Mouse (Mus musculus): ENCODE results near the gene Trnt1. TPM values are rescaled to one million over a fixed set of nuclear protein-coding genes. Genes with fewer than 3 reads are reported as not detected.

The Trnt1 gene
- 55.1 and 59.9 TPM in 2 replicates for polyA plus RNA-seq (2015; fragmentation: Nextera tagmentation; extraction: Ambion mirVana)

DNA sequence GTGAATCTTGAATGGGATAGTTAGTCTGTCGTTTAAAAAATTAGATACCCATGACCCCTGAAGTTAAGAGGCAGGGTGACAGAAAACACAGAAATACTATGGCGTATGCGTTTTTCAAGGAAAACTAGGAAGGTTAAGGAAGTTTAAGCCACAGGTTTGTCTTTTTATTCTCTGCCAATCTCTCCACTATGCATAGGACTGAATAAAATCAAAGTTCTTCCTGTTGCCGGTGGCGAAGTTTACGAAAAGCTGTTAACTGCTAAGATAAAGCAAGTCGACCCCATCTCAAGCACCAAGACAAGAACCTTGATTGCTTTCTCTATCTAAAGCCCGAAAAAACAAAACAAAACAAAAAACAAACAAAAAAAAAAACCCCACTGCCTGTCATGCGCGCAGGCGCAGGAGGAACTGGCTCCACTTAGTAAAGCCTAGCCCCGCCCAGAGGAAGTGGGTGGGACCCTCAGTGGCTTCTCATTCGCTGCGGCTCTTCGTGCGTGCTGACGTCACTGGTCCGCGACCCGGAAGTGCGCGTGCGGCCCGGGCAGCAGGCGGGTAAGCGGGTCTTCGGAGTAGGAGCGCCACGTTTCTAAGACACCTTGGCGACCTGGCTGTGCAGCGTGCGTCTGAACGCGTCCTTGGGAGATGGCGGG lies at the start of gene Trnt1:
Trnt1 (plus strand) TSS at position 481 of the 650 bp plus-strand sequence.
- peak; percentile 100 for ATAC-seq (ENCODE audit: insufficient read depth, low FRiP score)
- Histone ChIP-seq H3K9ac (ENCODE audit: low read length) (peak within 1 kb of the TSS; percentile 74), H3K27me3 (ENCODE audit: control insufficient read depth, insufficient read depth, low read length) (no peaks in the 10 kb centered on the region), H3K27ac (ENCODE audit: low read length) (peak within 1 kb of the TSS; percentile 9; the same call in 1 of the 2 replicates), H3K4me2 (ENCODE audit: low read depth, low read length) (peak within 1 kb of the TSS; percentile 91), H3K4me3 (replicated peaks; ENCODE audit: low read length) (peak within 1 kb of the TSS; percentile 71), H3K36me3 (ENCODE audit: control insufficient read depth, insufficient read depth, low read length) (peaks cover 3% of the 10 kb centered on the region; the same call in 1 of the 2 replicates), H3K9me3 (replicated peaks; ENCODE audit: control insufficient read depth, low read length) (no peaks in the 10 kb centered on the region), H3K4me1 (ENCODE audit: control insufficient read depth, insufficient read depth, low read length) (peaks cover 8% of the 10 kb centered on the region; the same call in 1 of the 2 replicates)
- WGBS = 8% methylated on average over 35 of the region's 35 CpGs

DNA sequence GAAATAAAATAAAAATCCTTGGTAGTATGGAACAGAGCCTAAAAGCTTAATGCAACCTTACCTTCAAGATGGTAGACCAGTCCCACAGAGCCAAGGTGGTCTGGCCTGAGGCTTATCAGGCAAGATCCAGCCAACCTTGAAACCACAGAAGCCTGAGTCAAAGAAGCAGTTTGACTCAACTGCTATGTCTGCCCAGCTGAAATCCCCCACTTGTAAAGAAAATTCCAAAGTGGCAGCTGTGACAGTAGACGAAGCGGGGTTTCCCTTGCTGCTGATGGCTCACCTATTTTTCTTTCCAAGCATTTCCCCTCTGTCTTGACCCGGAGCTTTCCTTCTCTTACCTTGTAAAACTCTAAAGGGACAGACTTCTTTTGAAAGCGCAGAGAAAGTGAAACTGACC lies 43.3 kb upstream of the Trnt1 start:
- H3K4me1 ChIP-seq (ENCODE audit: control insufficient read depth, insufficient read depth, low read length) = no peaks in the 10 kb centered on the region
- H3K4me2 ChIP-seq (ENCODE audit: low read depth, low read length) = no peak overlapping the region
- no peak overlapping the region for H3K27ac ChIP-seq (ENCODE audit: low read length)
- H3K36me3 ChIP-seq (ENCODE audit: control insufficient read depth, insufficient read depth, low read length) = no peaks in the 10 kb centered on the region
- no peak for ATAC-seq (ENCODE audit: insufficient read depth, low FRiP score)
- no peak overlapping the region for H3K9ac ChIP-seq (ENCODE audit: low read length)
- no peaks in the 10 kb centered on the region for H3K9me3 ChIP-seq (replicated peaks; ENCODE audit: control insufficient read depth, low read length)
- H3K27me3 ChIP-seq (ENCODE audit: control insufficient read depth, insufficient read depth, low read length) = no peaks in the 10 kb centered on the region
- no peak overlapping the region for H3K4me3 ChIP-seq (replicated peaks; ENCODE audit: low read length)
- 81% methylated on average over 4 of the region's 4 CpGs for WGBS

DNA sequence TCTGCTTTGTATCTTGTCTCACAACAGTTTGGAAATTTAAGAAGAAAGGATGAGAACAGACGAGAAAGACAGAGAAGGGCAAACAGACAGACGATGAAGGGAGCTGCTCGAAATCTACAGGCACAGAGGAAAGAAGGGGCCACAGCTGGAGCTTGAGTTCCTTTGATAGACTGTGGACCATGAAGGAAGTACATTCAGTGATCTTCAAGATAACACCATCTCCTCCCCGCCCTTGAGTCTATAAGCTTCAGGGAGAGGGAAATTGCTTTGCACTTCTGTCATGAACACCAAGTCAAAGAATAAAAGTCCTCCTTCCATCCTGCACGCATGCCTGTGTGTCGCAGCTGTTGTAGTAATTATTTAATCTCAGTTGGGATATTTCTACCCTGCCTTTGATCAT lies 42.8 kb upstream of the Trnt1 start:
- no peak overlapping the region for H3K4me2 ChIP-seq (ENCODE audit: low read depth, low read length)
- ATAC-seq (ENCODE audit: insufficient read depth, low FRiP score) = no peak
- no peak overlapping the region for H3K9ac ChIP-seq (ENCODE audit: low read length)
- H3K36me3 ChIP-seq (ENCODE audit: control insufficient read depth, insufficient read depth, low read length) = no peaks in the 10 kb centered on the region
- H3K27me3 ChIP-seq (ENCODE audit: control insufficient read depth, insufficient read depth, low read length) = no peaks in the 10 kb centered on the region
- 75% methylated on average over 6 of the region's 6 CpGs for WGBS
- no peak overlapping the region for H3K4me3 ChIP-seq (replicated peaks; ENCODE audit: low read length)
- H3K27ac ChIP-seq (ENCODE audit: low read length) = no peak overlapping the region
- H3K9me3 ChIP-seq (replicated peaks; ENCODE audit: control insufficient read depth, low read length) = no peaks in the 10 kb centered on the region
- H3K4me1 ChIP-seq (ENCODE audit: control insufficient read depth, insufficient read depth, low read length) = no peaks in the 10 kb centered on the region

DNA sequence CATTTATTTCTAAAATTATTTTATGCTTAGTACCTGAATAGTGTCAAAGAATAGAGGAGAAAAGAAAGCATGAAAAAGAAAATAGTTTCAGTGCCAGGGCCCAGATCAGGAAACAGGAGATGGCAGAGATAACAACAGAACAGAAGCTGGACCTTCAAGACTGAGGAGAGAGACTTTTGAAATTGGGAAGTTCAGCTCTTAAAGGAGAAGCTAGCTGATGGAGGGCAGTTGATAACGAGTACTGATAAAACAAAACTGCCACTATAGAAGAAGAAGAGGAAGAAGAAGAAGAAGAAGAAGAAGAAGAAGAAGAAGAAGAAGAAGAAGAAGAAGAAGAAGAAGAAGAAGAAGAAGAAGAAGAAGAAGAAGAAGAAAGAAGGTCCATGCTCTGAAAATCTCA lies 41.2 kb upstream of the Trnt1 start:
- no peak overlapping the region for H3K27ac ChIP-seq (ENCODE audit: low read length)
- WGBS = 63% methylated on average over 1 of the region's 1 CpGs
- H3K4me2 ChIP-seq (ENCODE audit: low read depth, low read length) = no peak overlapping the region
- no peak for ATAC-seq (ENCODE audit: insufficient read depth, low FRiP score)
- H3K9ac ChIP-seq (ENCODE audit: low read length) = no peak overlapping the region
- H3K36me3 ChIP-seq (ENCODE audit: control insufficient read depth, insufficient read depth, low read length) = no peaks in the 10 kb centered on the region
- no peaks in the 10 kb centered on the region for H3K9me3 ChIP-seq (replicated peaks; ENCODE audit: control insufficient read depth, low read length)
- no peaks in the 10 kb centered on the region for H3K27me3 ChIP-seq (ENCODE audit: control insufficient read depth, insufficient read depth, low read length)
- no peak overlapping the region for H3K4me3 ChIP-seq (replicated peaks; ENCODE audit: low read length)
- no peaks in the 10 kb centered on the region for H3K4me1 ChIP-seq (ENCODE audit: control insufficient read depth, insufficient read depth, low read length)

DNA sequence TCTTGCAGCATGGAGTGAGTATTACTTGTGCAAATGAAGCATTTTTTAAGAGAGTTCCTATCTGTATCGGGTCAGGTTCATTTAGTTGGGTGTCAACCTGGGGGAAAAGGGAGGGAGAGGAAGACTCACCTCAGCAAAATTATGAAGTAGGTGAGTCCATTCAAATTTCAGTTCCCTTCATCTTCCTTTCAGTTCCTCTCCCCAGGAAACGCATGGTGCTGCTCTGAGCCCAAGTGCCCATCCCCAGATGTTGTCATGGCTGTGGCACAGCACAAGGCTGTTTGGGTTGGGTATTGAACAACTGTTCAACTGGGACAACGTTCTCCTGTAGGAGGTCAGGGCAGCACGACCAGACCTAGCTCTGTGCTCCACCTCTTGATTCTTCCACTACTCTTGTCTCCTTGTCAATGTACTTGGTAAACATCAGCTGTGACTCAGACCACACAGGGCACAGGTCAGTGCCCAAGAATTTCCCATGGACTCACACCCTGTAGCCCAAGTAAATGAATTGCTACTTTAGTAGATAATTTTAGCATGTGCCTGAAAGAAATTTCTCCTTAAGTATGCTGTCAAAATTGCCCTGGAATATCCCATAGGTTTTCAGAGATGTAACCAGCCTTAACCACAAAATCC lies 39.1 kb upstream of the Trnt1 start:
- WGBS = 61% methylated on average over 4 of the region's 4 CpGs
- no peak for ATAC-seq (ENCODE audit: insufficient read depth, low FRiP score)
- Histone ChIP-seq H3K4me1 (ENCODE audit: control insufficient read depth, insufficient read depth, low read length) (no peaks in the 10 kb centered on the region), H3K9me3 (replicated peaks; ENCODE audit: control insufficient read depth, low read length) (no peaks in the 10 kb centered on the region), H3K27ac (ENCODE audit: low read length) (no peak overlapping the region), H3K36me3 (ENCODE audit: control insufficient read depth, insufficient read depth, low read length) (no peaks in the 10 kb centered on the region), H3K27me3 (ENCODE audit: control insufficient read depth, insufficient read depth, low read length) (no peaks in the 10 kb centered on the region), H3K9ac (ENCODE audit: low read length) (no peak overlapping the region), H3K4me2 (ENCODE audit: low read depth, low read length) (no peak overlapping the region), H3K4me3 (replicated peaks; ENCODE audit: low read length) (no peak overlapping the region)

DNA sequence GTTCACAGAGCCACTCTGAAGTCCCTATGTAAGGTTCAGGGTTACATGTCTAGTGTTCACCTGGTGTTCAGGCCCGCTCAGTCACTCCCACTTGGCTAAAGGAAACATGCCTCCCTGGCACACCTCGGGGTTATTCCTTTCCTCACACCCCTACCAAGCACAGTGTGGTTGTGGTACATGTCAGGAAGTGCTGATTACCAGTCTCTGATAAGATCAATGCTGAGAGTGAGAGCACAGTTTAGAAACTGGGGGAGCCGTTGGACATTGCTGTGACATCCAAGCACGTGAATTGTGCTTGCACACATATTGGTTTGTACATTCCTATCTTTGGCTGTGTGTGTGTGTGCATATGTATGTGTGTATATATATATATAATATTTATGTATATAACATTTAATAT lies 36.4 kb upstream of the Trnt1 start:
- no peak for ATAC-seq (ENCODE audit: insufficient read depth, low FRiP score)
- Histone ChIP-seq H3K9me3 (replicated peaks; ENCODE audit: control insufficient read depth, low read length) (no peaks in the 10 kb centered on the region), H3K4me2 (ENCODE audit: low read depth, low read length) (no peak overlapping the region), H3K27ac (ENCODE audit: low read length) (no peak overlapping the region), H3K4me1 (ENCODE audit: control insufficient read depth, insufficient read depth, low read length) (no peaks in the 10 kb centered on the region), H3K4me3 (replicated peaks; ENCODE audit: low read length) (no peak overlapping the region), H3K36me3 (ENCODE audit: control insufficient read depth, insufficient read depth, low read length) (no peaks in the 10 kb centered on the region), H3K27me3 (ENCODE audit: control insufficient read depth, insufficient read depth, low read length) (no peaks in the 10 kb centered on the region), H3K9ac (ENCODE audit: low read length) (no peak overlapping the region)
- WGBS = 75% methylated on average over 4 of the region's 4 CpGs

DNA sequence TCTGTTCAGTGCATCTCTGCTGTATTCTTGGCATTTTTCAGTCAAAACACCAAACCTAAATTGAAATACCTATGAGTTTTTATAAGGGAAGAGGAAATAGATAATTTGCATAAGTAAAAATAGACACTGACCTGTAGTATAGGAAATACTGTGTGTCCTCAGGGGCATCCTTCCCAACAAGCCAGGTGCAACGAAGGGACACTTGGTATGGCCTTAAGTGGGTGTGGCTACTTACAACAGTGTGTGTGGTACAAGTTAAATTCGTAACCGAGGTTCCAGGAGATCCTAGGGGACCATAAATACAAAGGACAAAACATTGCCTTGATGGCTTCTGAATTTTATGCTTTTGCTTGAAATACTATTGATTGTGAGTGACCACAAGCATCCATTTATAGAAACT lies 30.7 kb upstream of the Trnt1 start:
- 80% methylated on average over 3 of the region's 3 CpGs for WGBS
- Histone ChIP-seq H3K4me3 (replicated peaks; ENCODE audit: low read length) (no peak overlapping the region), H3K9me3 (replicated peaks; ENCODE audit: control insufficient read depth, low read length) (no peaks in the 10 kb centered on the region), H3K4me2 (ENCODE audit: low read depth, low read length) (no peak overlapping the region), H3K36me3 (ENCODE audit: control insufficient read depth, insufficient read depth, low read length) (no peaks in the 10 kb centered on the region), H3K4me1 (ENCODE audit: control insufficient read depth, insufficient read depth, low read length) (no peaks in the 10 kb centered on the region), H3K27ac (ENCODE audit: low read length) (no peak overlapping the region), H3K9ac (ENCODE audit: low read length) (no peak overlapping the region), H3K27me3 (ENCODE audit: control insufficient read depth, insufficient read depth, low read length) (no peaks in the 10 kb centered on the region)
- no peak for ATAC-seq (ENCODE audit: insufficient read depth, low FRiP score)

DNA sequence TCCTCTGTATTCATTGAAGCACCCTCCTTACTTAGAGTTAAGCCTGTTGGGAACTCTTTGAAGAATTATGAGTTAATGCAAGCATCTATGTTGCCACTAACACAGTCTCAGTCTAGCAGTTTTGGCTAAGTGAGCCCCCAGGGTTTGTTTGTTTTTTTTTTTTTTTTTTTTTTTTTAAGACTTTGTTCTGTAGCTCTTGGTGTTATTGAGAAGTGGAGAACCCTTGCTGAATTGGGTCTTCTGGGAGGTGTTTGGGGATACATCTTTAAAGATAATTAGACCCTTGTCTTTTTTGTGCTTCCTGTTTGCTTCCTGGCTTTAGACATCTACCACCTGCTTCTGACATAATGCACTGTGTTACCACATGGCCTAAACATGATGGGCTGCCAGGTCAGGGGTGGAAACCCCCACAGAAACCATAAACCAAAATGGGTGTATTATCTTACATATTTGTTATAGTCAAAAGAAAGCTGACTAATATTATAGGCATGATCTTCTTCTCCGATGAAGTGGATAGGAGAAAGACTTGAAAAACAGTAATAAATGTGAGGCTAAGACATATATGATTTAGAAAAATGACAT lies 28.6 kb upstream of the Trnt1 start:
- Histone ChIP-seq H3K4me2 (ENCODE audit: low read depth, low read length) (no peak overlapping the region), H3K27ac (ENCODE audit: low read length) (no peak overlapping the region), H3K4me3 (replicated peaks; ENCODE audit: low read length) (no peak overlapping the region), H3K4me1 (ENCODE audit: control insufficient read depth, insufficient read depth, low read length) (no peaks in the 10 kb centered on the region), H3K36me3 (ENCODE audit: control insufficient read depth, insufficient read depth, low read length) (no peaks in the 10 kb centered on the region), H3K27me3 (ENCODE audit: control insufficient read depth, insufficient read depth, low read length) (no peaks in the 10 kb centered on the region), H3K9ac (ENCODE audit: low read length) (no peak overlapping the region), H3K9me3 (replicated peaks; ENCODE audit: control insufficient read depth, low read length) (no peaks in the 10 kb centered on the region)
- no peak for ATAC-seq (ENCODE audit: insufficient read depth, low FRiP score)
- WGBS = 77% methylated on average over 1 of the region's 1 CpGs

DNA sequence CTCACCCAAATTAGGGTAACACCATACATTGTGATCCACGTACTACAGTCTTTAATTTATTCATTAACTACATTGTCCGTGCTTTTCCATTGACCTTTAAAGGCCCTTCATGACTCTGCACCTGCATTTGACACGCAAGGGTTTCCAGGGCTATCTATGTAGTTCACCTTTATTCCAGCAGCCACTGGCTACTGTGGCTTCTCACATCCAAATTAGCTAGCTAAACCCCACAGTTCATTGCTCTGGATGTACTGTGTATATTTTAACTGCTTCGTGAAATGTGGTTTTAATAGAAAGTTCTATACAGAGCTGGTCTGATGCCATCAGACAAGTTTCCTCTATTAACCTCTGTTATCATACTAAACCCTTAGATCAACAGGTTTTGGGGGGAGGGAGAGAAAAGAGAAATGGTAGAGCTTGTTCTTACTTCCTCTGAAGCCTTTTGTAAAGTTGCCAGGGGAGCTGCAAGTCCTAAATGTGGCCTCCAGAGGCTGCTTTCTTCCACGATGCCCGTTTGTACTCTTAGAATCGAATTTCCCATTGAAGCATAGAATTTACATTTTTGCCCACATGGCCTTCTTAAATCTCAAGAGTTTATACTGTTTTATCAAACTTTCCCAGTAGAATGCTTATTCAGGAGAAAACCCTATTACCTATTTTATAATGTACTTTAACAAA lies 25.2 kb upstream of the Trnt1 start:
- no peak overlapping the region for H3K4me3 ChIP-seq (replicated peaks; ENCODE audit: low read length)
- H3K36me3 ChIP-seq (ENCODE audit: control insufficient read depth, insufficient read depth, low read length) = no peaks in the 10 kb centered on the region
- 78% methylated on average over 7 of the region's 7 CpGs for WGBS
- H3K9ac ChIP-seq (ENCODE audit: low read length) = no peak overlapping the region
- H3K4me1 ChIP-seq (ENCODE audit: control insufficient read depth, insufficient read depth, low read length) = no peaks in the 10 kb centered on the region
- no peak overlapping the region for H3K4me2 ChIP-seq (ENCODE audit: low read depth, low read length)
- ATAC-seq (ENCODE audit: insufficient read depth, low FRiP score) = no peak
- no peak overlapping the region for H3K27ac ChIP-seq (ENCODE audit: low read length)
- no peaks in the 10 kb centered on the region for H3K27me3 ChIP-seq (ENCODE audit: control insufficient read depth, insufficient read depth, low read length)
- H3K9me3 ChIP-seq (replicated peaks; ENCODE audit: control insufficient read depth, low read length) = no peaks in the 10 kb centered on the region
